Mouse (Mus musculus) brain, adult 10 weeks (tissue): Measurements from ENCODE around the gene Rsrc2. TPM values are rescaled to one million over a fixed set of nuclear protein-coding genes. Genes with fewer than 3 reads are reported as not detected.

Source experiments
- polyA plus RNA-seq: library from polyadenylated mRNA; stranded (reverse); fragments of 350-450 nt; fragmentation: Illumina TruSeq; extraction: RNeasy Lipid Tissue Mini Kit (QIAGEN cat#74804); gene quantifications from one replicate; pipeline ENCODE4 v1.2.3, GENCODE M21; 2015; ENCODE audit warnings: low read depth, low replicate concordance

Gene Rsrc2
- 105 TPM for polyA plus RNA-seq

DNA sequence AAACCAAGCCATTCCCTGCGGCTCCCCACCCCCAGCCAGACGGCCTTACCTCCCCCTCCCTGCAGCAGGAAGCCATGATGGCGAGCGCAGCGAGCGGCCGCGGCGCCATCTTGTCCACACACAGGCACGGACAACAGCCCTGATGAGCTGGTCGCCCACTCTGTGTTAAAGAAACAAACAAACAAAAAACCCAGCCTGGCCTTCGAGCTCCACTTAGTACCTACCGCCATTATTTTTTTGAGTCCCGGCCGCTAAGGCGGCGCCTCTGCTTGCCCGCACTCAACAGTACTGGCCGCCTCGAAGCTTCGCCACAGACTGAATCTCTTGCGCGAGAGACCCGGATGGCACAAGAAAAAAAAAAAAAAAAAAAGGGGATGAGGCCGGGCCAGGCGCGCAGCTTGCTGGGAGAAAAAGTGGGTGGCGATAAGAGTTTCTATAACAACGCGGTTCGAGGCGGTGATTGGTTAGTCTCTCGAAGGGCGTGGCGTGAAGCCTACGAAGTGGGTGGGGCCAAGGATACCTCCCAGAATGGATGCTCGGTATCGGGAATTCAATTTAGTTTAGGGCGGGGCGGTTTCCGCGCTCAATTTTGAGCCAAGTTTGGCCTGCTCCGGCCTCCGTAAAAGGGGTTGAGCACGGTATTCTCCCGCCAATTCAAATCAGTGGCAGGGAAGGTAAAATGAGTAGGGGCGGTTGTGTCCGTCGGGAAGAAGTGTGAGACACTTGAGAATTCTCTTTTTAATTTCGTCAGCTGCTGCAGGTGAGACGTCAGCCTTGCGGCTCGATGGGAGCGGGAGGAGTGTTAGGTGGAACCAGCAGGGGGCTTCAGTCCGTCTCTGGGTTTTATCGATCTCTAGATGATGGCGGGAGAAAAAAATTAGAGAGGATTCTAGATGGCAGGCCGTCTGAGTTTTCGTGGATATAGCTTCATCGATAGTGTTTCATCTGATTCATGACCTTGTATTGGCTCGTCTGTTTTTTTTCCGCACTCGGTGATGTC, at the start of gene Rsrc2, which contains the start of gene Kntc1:
Rsrc2 (minus strand) TSS at position 350 of the 1,000 bp plus-strand sequence.
Kntc1 (plus strand) TSS at position 652 of the 1,000 bp plus-strand sequence.

DNA sequence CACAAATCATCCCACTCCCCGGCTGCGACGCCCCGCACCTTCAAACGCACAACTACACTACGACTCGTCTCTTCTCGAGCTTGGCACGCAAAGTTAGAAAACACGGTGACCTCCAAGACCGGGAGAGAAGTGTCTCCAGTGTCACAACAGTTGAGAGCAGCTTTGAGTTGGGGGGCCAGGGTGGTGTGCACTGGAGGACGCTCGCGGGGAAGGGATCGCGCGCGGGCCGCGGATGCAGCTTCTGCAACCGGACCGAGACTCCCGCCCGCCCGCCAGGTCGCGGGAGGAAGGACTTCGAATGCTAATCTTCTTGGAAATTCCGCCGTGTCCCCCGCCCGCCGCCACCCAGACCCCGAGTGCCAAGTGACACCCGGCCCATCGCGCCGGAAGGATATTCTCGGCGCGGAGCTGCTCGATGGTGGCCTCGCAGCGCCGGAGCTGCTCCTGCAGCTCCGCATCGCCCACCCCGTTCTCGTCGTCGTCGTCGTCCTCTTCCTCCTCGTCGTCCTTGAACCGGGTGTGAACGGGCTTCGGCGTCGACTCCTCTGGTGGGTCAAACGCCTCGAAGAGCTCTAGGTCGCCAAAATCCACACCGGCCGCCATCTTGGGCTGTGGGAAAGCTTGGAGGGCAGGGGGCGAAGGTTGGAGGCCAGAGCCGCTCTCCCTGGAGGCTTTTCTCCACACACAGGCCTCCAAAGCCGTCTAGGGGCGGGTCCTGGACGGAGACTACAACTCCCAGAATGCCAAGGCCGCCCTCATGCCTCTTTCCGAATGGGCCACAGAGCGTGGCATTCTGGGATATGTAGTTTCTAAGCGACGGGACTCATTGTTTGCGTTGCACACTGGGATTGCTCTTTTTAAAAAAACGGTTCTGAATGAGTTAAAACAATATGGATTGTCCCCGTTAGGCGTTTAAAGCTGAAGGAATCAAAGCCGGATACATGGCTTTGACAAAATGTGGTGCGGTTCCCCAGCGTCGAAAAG, 28.6 kb downstream of the Rsrc2 start, which contains the start of gene Zcchc8:
Zcchc8 (minus strand) TSS at position 773 of the 984 bp plus-strand sequence.

DNA sequence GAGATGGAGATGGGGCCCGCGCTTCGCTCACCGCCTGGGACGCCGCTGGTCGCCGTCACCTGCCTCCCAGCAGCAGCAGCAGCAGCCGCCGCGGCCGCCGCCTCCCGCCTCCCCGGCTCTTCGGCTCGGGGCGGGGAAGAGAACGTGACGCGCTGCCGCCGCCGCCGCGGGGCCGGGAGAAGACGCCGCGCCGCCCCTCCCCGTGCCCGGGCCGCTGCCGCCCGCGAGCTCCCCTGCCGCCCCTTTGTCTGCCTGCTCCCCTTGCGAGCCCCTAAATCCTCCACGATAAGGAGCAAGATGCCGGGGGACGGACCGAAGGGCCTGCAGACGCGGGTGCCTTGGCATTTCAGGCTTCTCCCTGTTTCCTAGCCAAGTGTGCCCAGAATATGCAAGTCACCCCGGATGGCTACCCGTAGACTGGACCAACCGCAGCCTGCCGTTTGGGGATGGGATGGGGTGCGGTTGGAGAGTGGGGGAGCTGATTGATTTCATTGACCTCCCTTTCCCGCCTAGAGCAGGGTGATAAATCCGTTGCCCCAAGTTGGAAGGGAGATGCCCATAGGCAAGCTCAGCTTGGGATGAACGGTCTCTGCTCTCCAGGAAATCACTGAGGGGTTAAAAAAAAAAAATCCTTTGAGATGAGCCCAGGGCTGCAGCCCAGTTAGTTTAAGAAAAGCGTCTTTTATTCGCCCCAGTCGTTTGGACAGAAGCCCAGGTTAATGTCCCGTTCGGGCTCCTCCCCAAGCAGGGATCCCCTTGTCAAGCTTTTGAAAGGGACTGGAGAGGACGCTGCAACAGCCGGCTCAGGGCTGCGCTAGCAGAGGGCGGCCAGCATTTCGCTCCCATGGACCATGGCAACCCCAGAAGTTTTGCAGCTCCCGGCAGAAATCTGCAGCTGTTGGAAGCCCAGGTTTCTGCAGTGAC, 64.7 kb downstream of the Rsrc2 start, which contains the start of gene Clip1:
Clip1 (minus strand) TSS at position 398 of the 924 bp plus-strand sequence.

Other genes starting within 250 kb of the Rsrc2 start
- 1.1 TPM for gene B3gnt4, start 239.0 kb downstream of the Rsrc2 start, polyA plus RNA-seq
- gene Diablo, start 225.2 kb downstream of the Rsrc2 start, polyA plus RNA-seq = 64.8 TPM
- 2.9 TPM for gene Gm49027, start 223.9 kb downstream of the Rsrc2 start, polyA plus RNA-seq
- gene Vps33a, start 176.4 kb downstream of the Rsrc2 start, polyA plus RNA-seq = 68.4 TPM
- 82.0 TPM for gene Clip1, start 64.8 kb downstream of the Rsrc2 start, polyA plus RNA-seq
- 35.4 TPM for gene Zcchc8, start 28.3 kb downstream of the Rsrc2 start, polyA plus RNA-seq
- 0.21 TPM for gene Kntc1, start 302 bp upstream of the Rsrc2 start, polyA plus RNA-seq
- not detected for gene Hcar2, start 116.1 kb upstream of the Rsrc2 start, polyA plus RNA-seq
- 0.86 TPM for gene Hcar1, start 130.6 kb upstream of the Rsrc2 start, polyA plus RNA-seq
- 91.9 TPM for gene Denr, start 157.8 kb upstream of the Rsrc2 start, polyA plus RNA-seq
- gene Gm43518, start 178.0 kb upstream of the Rsrc2 start, polyA plus RNA-seq = not detected
- gene Ccdc62, start 181.3 kb upstream of the Rsrc2 start, polyA plus RNA-seq = 4.3 TPM
- 31.9 TPM for gene Hip1r, start 224.2 kb upstream of the Rsrc2 start, polyA plus RNA-seq